Mouse (Mus musculus): ENCODE data around the gene Rassf3. TPM values are rescaled to one million over a fixed set of nuclear protein-coding genes. Genes with fewer than 3 reads are reported as not detected.

Rassf3 gene
- polyA plus RNA-seq (2017; shearing (Covaris generic)), result 1 to 10 TPM; 5.7 to 7.0 TPM

DNA sequence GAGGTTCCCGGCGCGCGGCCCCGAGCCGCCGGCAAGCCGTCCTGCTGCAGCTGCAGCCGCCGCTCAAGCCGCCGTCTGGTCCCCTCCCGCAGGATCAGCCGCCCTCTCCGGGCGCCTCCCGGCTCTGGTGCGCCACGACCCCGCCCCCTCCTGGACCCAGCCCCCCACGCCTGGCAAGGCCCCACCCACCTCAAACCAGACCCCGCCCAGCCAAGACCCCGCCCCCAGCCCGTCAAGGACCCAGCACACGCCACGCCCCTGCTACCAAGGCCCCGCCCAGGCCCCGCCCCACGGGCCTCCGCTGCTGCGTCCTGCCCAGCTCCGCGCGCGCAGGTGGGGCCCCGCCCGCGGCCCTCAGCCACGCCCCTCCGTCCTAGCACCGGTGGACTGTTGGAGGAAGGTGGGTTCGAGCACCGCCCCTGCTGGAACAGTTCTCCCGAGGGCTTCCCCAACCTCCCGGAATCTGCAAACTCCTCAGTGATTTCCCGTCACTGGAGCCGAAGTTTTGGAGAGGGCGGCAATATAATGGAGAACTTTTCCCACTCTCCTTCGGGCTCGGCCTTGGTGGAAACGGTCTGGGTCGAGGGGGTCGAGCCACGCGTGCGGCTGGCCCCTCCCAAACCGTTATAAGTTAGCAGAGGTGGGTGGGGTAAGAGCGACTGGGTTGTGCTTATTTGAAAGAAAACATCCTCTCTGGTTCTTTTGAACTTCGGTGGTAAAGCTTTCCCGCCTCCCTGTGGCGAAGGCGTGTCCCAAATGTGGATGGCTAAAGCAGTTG, at the start of gene Rassf3:
Rassf3 (minus strand) TSS at position 158 of the 778 bp plus-strand sequence.
- ATAC-seq, result peak; percentile 60

DNA sequence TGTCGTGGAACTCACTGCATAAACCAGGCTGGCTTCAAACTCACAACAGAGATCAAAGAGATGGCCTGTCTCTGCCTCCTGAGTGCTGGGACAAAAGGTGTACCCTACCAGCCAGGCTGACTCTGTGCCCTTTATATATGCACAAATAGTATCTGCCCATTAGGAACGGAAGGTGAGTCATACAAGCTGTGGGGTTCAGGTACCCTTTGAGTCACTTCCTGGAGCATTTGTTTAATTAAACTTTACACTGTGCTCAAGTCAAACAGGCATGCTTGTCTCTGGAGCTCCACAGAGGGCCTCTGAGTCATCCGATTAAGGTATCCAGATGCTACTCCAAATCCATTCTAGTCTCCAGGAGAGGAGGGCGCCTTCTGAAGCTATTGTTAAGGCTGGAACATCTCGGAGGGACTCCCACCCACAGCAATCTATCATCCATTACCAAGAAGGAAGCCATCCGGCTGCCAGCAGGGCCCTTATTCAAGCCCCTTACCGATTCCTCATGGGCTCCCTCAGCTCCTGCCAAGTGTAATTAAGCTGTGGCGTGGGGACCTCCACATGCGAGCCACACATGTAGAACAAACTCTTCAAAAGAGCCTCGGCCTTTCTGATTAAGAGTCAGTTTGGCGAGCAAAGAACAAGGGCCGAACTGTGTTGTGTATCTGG, 44.9 kb upstream of the Rassf3 start:
- ATAC-seq, result peak; percentile 96

DNA sequence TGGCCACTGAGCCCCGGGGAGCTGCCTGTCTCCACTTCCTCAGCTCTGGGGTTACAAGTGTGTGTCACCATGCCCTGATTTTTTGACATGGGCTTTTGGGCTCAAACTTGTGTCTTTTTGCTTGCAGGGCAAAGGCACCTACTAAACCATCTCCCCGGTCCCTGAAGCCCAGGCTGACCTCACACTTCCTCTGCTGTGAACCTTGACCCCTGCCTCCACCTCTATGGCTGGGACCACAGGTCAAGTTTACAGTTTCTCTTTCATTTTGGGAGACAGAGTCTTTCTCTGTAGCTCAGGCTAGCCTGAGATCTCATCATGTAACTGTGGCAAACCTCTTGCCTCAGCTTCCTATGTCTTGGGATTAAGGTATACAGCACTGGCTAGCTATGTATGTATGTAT, 43.6 kb upstream of the Rassf3 start:
- ATAC-seq, result no peak

DNA sequence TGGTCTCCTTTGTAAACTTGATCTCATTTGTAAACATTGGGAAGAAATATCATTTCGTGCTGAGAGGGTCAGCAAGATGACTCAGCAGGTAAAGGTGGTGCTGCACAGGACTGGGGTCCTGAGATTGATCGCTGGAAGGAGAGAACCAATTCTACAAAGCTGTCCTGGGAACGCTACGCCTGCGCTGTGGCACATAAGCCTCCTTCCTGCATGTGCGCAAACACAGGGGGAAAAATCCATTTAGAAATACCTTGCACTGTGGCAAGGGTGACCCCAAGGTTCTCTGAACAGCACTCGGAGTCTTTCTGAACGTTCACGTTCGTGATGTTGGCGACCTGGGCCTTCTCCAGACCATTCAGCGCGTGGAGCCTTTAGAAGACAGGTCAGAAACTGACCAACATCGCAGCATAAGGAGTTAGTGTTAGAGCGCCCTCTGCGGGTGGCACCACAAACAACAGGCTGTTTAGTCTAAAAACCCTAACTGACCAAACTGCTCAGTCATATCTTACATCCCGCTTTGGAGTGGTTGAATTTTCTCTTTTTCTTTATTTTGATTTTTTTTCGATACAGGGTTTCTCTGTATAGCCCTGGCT, 40.0 kb upstream of the Rassf3 start:
- peak; percentile 36 for ATAC-seq

DNA sequence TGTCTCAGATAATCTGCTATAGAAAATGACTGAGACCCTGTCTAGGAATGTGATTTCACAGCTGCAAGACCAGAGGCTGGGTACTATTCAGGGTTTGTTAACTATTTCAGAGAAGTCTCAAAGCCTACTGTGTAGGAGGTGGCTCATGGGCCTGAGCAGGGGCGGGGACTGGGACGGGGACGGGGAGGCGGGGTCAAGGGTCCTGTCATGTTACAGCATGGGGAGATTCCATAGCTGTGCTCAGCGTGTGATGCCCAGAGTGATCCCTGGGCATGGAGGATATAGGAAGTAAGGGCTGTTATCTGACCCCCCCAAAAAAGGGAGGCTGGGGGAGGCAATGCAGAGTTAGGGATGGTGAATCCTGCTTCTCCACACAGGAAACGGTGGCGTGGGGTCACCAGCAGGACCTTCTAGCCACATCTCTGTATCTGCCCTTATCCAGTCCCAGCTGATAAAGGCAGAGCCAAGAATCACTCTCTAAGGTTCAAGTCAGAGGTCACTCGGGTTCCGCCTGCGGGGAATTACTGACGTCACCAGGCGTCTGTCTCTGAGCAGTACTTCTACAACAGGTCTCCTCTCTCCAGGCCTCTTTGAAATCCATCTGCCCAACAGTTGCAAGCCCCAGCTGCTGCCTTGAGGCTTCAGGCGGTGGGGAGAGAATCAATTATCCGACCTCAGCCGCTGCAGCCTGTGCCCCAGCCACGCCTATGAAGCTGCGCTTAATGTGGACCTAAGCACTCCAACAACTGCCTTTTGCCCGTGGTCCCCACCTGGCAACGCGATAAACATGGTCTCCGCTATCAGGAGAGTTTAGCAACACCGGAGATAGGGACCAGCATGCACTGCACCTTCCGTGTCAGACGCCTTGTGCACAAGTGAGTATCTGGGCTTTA, 33.9 kb upstream of the Rassf3 start:
- ATAC-seq, result no peak

DNA sequence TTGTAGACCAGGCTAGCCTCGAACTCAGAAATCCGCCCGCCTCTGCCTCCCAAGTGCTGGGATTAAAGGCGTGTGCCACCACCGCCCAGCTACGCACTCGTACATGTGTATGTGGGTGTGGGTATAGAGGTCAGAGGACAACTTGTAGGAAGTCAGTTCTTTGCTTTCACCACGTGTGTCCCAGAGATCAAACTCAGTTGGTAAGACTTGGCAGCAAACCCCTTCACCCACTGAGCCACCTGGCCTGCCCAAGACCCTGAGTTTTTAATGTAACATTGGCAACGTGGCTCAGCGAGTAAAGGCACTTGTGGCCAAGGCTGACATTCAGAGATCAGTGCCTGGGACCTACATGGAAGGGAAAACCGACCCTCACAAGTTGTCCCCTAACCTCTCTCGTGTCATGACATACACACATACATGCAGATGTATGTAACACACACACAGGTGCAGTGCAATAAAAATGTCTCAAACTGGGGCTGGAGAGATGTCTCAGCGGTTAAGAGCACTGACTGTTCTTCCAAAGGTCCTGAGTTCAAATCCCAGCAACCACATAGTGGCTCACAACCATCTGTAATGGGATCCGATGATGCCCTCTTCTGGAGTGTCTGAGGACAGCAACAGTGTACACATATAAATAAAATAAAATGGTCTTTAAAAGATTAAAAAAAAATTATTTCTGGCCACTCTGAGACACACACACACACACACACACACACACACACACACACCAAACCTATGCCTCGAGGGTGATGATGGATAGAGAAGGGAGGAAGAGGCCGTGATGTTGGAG, 31.8 kb upstream of the Rassf3 start:
- ATAC-seq, result peak; percentile 0

DNA sequence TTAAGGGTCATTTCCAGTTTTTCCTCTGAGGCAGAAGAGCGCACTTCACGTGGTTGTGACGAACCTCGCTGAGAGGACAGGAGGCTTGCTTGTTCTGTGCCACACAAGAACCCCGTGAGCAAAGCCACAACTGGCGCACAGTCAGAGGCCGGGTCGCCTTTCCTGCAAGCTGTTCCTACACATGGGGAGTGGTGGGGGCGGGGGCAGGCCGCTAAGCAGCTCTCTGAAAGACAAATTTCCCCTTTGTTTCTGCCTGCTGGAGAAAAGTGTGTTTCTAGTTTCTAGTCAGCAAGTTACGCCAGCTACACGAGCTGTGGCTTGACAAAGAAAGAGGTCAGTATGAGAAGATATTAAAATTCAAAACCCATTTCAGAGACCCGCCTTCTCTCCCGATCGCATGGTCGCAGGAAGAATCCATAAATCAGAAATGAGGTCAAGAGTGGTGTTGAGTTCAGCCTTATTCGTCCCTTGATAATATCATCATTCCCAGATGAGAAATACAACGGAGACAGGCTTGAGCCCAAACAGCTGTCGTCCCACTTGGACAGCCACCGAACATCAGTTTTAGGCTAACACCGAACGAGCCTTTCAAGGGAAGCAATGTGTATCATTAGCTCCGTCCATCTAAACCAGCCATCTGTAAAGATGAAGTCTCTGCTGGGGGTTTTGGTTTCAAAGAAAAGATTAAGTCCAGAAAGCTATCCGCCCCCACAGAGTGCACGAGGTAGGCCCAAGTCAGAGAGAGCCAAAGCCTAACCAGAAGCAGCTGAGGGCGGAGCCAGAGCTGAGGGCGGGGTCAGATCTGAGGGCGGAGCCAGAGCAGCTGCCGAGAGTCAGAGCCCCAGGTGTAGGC, 30.8 kb upstream of the Rassf3 start:
- peak; percentile 82 for ATAC-seq

DNA sequence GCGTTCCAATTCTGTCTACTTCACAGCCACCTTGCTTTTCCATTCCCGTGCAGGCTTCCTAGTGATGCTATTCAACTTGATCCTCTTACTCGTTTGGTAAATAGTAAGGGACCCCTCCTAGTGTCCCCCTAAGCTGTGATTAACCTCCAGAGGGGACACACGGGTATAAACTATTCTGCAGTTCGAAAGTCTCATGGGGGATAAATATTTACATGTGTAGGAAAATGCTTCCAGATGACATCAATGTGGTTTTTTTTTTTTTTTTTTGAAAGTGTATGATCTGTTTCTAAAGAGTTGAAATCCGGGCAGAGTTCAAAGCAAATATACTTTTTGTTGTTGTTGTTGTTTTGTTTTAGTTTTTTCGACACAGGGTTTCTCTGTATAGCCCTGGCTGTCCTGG, 29.8 kb upstream of the Rassf3 start:
- no peak for ATAC-seq

DNA sequence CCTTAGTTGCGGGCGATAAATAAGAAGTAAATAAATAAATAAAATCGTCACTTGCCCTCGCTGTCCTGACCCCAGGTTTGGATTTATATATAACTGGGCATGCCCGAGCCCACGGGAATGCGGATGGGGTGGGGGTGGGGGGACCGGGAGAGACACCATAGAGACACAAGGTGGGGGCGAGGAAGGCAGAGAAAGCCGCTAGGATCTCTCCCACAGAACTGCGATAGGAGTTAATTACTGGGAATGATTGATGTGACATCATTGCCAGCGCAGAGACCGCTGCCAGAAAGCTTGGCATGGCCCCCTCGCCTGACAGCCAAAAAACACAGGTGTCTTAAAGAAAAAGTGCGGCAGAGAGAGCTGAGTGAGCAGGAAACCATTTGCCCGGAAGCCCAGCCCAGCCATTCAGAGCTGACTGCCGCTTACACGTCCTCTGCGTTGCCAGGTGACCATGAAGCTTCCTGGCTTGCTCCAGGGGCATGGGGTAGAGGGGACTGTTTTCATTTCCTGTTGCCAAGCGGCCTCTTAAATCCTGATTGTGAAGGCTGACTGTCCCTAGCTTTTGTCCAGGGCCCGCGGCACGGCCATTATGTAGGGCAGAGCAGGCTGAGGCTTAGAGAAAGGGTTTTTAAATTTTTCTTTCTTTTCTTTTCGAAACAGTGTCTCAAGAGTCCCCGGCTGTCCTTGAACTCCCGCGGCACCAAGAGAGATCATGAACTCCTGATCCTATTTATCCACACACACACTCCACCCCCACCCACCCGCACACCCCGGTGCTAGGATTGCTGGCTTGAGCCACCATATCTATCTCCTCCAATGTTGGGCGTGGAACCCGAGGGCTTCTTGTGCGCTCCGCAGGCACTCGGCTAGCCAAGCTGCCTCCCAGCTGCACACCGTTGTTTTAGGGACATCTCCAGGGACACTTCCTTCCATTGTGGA, 29.1 kb upstream of the Rassf3 start:
- ATAC-seq, result peak; percentile 92

DNA sequence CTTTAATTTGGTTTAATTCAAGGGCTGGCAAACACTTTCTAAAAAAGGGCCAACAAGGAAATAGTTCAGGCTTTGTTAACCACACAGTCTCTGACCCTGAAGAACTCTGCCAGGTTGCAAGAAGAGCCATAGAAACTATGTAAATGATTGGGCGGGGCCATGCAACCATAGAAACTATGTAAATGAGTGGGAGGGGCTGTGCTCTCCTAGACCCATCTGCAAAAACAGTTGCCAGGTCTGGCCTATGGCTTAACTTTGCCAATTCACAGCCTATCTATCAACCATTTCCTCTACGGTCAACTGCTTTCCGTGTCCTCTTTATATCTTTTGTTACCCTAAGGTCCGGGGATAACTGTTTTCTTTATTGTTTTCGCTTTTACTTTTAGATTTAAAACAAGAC, 25.0 kb upstream of the Rassf3 start:
- peak; percentile 33 for ATAC-seq

DNA sequence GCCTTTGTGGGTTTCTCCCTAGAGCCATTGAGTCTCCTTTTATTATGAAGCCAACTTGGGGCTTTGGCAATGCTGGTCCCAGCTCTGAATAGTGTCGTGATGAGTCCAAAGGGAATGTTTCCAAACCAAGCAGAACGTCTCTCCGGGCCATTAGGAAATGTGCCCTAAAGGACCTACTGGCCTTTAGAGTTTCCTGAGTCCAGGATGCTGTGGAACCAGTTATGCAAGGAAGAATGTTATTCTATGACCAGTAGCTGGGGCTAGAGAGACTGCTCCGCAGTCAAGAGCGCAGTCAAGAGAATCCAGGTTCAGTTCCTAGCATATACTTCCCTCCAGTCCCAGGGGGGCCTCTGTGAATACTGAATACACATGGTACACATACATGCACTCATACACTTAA, 23.9 kb upstream of the Rassf3 start:
- no peak for ATAC-seq

DNA sequence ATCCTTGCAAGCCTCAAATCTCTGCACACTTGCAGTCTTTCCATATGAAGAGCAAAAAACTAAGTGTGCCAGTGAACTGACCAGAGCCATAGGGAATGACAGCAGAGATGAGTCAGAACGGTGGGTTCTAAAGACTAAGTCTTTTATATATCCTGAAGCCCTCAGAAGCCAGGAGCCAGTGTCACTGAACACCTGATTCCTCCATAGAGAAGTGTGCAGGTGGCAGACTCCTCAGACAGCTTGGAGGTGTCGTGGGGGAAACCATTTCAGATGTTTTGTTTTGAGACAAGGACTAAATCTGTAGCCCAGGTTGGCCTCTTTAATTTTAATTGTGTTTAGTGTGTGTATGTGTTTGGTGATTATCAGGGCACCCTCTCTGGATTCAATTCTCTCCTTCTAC, 22.9 kb upstream of the Rassf3 start:
- ATAC-seq, result no peak

DNA sequence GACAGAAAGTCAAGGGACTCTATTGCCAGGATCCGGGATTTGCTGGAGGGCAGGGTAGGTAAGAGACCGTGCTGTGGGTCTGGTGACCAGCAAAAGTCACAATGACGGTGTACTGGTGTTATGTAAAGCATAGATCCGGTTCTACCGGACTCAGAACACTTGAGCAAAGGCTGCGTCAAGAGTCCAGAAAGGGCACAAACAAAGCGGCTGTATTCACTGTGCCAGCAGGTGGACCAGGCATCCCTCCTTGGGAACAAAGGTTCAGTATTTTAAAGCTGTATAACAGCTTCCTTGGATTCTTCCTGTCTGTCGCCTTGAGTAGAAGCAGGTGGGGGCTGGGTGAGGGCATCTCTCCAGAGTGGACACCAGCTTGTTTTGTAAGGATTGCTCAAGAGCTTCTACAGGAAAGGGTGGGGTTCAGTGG, 22.3 kb upstream of the Rassf3 start:
- ATAC-seq, result no peak

DNA sequence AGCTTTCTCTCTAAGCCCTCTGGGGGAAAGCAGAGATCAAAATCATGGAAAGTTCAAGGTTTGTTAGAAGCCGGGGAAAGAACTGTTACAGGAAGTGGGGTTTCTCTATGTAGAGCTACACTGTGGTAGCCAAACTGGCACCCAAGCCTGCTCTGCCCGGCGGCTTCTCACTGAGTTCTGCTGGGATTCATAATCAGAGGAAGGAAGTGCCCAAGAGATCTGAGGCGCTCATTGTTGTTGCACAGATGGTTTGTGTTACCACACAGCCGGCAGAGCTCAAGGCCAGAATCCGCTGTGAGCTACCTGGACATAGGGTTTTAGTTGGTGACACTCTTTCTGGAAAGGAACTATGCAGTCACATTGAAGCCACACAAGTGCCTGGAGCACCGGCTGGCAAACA, 21.8 kb upstream of the Rassf3 start:
- no peak for ATAC-seq

DNA sequence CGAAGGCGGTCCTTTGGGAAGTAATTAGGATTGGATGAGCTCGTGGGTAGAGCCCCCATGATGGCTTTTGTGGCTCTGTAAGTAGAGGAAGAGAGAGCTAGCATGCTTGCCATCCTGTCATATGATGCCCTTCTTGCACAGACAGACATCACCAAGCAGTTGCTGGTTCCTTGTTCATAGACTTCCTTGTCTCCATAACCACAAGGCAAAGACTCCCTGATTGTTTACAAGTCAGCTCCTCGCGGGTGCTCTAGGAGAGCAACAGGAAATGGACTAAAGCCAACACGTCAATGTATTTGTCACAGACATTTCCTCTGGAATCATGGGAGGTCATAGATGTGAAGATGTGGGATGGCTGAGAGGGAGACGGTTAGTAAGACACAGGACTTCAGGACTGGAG, 20.5 kb upstream of the Rassf3 start:
- ATAC-seq, result no peak

DNA sequence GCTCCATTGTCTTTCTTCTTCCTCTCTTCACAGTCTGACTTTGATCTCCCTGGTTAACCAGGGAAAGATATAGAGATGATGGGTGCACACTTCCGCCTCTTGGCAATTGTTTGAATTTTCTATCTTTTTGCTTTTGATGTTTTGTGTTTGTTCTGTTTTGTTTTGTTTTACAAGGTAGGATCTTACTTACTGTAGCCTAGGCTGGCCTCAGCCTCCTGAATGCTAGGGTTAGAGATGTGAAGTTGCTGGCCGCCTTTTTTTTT, 17.9 kb upstream of the Rassf3 start:
- no peak for ATAC-seq

DNA sequence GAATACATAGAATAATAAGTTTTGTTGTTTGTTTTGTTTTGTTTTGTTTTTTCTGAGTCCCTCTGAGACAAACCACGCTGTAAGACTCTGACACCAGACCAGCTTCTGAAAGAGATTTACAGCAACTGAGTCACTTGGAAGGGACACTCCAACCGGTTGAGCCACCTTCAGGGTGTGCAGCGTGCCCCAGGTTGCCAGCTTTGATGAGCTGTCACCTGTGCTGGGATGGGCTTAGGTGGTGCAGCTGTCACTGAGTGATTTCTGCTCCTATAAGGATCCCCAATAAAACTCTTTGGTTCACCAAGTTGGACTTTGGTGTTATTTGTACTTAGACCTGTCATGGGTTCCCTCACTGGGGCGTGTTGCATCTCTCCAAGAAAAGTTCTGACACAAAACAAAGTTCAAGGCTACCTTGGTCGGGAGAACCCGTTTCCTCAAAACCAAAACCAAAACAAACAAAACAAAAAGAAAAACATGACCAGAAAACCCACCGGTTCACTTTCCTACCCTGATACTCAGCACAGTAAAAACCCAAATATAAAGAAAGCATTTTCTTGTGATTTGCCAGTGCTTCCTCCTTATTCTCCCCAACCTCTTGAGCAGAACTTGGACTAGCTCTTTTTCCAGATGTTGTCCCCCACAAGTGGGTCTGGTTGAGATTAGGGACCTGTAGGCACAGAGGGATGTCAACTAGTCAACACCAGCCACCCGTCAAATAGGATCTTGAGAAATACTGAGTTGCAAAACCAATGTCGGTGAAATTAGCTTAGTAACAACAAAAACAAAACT, 17.4 kb upstream of the Rassf3 start:
- ATAC-seq, result no peak

DNA sequence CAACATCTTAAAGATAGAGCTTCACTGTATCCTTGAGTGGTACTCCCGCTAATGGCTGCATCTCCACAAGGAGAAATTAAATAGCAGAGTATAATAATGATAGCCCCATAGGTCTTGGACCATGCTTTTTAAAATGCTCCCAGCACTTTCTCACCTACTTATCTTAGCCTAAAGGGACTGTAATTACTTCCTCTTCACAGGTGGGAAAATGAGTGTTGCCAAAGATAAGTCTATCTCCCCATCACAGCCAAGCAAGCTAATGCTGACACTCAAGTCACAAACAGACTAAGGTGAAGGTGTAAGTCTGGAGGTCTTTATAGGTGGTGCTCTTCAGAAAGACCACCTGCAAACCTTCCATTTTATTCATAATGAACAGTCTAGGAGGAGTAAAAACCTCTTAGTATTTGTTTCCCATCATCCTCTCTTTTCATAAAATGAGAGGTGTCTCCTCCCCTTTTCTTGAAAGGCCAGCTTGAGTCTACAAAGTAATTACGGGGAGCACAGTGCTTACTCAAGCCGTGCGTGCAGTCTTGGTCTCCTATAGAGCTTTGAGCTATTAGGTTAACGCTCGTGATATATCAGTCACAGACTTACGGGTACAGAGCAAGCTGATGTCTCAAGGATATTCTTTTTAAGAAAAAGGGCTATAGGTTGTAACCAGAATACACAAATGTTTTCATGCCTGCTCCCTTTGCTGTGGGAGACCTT, 16.6 kb upstream of the Rassf3 start:
- ATAC-seq, result no peak

DNA sequence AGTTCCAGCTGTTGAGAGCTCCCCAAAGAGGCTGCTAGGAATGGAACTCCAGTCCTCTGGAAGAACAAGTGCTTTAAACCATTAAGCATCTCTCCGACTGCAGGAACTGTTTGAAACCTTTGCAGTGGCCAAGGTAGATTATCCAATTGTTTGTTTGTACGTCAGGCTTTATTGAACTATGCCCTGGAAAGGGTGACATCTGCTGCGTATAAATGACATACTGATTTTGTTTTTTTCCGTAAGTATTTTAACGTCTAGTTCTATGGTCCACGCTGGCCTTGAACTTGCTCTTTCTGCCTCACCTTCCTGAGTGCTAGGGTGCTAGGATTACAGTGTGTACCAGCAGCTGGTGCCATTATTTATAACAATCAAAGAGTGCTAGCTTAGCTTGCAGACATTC, 13.8 kb upstream of the Rassf3 start:
- ATAC-seq, result no peak

All from activated CD4-positive, CD25-positive, alpha-beta regulatory T cell, adult 4 months (primary cell).